Mouse (Mus musculus) liver, embryonic 15.5 days (tissue): Measurements from ENCODE around the gene Zc3h12d. TPM values are rescaled to one million over a fixed set of nuclear protein-coding genes. Genes with fewer than 3 reads are reported as not detected.

ENCODE experiments used
- ATAC-seq: fragments of 200-750 bp; cut with Nextera tagmentation; 2 replicates; pipeline ENCODE4 v1.8.0; 2017; ENCODE audit warnings: moderate number of reproducible peaks, mild to moderate bottlenecking, moderate library complexity; ENCODE audit not compliant: insufficient read depth
- H3K27ac ChIP-seq: fragments of 300-500 bp; sonication (generic); replicated peaks from 2 replicates; pipeline ENCODE4 v1.5.1; 2015; ENCODE audit warnings: mild to moderate bottlenecking, inconsistent platforms
- H3K27me3 ChIP-seq: fragments of 300-500 bp; sonication (generic); 2 replicates; pipeline ENCODE4 v1.6.1; 2015; ENCODE audit warnings: mild to moderate bottlenecking, inconsistent platforms
- H3K36me3 ChIP-seq: fragments of 300-500 bp; sonication (generic); replicated peaks from 2 replicates; pipeline ENCODE4 v1.6.1; 2015; ENCODE audit warnings: moderate library complexity, mild to moderate bottlenecking, inconsistent platforms
- H3K4me1 ChIP-seq: fragments of 300-500 bp; sonication (generic); replicated peaks from 2 replicates; pipeline ENCODE4 v1.6.1; 2015; ENCODE audit warnings: inconsistent platforms
- H3K4me2 ChIP-seq: fragments of 300-500 bp; sonication (generic); 2 replicates; pipeline ENCODE4 v1.6.1; 2015; ENCODE audit warnings: moderate library complexity, mild to moderate bottlenecking, inconsistent platforms
- H3K4me3 ChIP-seq: fragments of 300-500 bp; sonication (generic); replicated peaks from 2 replicates; pipeline ENCODE4 v1.5.1; 2015; ENCODE audit warnings: mild to moderate bottlenecking, inconsistent platforms
- H3K9ac ChIP-seq: fragments of 300-500 bp; sonication (generic); 2 replicates; pipeline ENCODE4 v1.6.1; 2015; ENCODE audit warnings: moderate library complexity, mild to moderate bottlenecking, inconsistent platforms
- H3K9me3 ChIP-seq: fragments of 300-500 bp; sonication (generic); replicated peaks from 2 replicates; pipeline ENCODE4 v1.6.1; 2016; ENCODE audit warnings: inconsistent platforms
- WGBS: fragments of 180-500 bp; shearing (Covaris S2); methylation state at CpG from one replicate; pipeline ENCODE4 v1.1.7; 2015; ENCODE audit warnings: mixed read lengths; ENCODE audit not compliant: insufficient replicate concordance; 5-methylcytosine and 5-hydroxymethylcytosine counted together
- polyA plus RNA-seq: library from polyadenylated mRNA; unstranded; fragments of >200 nt; fragmentation: Nextera tagmentation; extraction: Ambion mirVana; gene quantifications from 2 replicates; pipeline ENCODE4 v1.2.1, GENCODE M21; 2015

Gene Zc3h12d
- polyA plus RNA-seq, 1 experiment from 2014 or later, result 0.88 TPM

DNA sequence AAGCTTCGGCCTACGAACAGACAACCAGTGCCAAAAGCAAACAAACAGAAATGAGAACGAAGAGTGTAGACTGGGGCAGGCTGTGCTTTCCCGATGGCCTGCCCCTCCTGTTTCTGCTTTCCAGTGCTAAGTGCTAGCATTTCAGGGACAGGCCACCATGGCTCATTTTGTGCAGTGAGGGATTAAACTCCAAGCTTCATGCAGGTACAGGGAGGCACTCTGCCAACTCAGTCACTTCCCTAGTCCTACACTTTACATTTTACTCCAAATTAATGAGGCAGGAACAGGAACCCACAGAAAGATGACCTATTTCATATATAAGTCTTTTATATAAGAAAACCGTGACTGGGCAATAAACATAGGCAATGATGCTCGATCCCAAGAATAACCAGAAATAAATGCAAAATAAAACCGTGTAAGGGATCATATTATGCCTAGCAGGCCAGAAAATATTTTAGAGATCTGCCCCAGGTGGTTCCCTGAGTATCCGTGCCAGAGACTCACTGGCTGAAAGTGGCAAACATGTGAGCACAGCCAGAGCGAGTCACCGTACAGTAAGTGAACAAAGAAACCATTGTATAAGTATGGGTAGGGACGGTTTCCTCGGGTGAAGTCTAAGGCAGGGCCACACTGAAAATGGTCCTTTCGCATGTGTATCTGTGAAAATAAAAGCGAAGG is 29.1 kb downstream of the Zc3h12d start:
- Histone ChIP-seq H3K9me3 (no peaks in the 10 kb centered on the region), H3K27ac (no peak overlapping the region), H3K36me3 (no peaks in the 10 kb centered on the region), H3K4me2 (no peak overlapping the region), H3K9ac (no peak overlapping the region), H3K4me3 (no peak overlapping the region), H3K27me3 (peaks cover under 1% of the 10 kb centered on the region; the same call in 1 of the 2 replicates), H3K4me1 (no peaks in the 10 kb centered on the region)
- no peak for ATAC-seq
- WGBS, result 76% methylated on average over 14 of the region's 14 CpGs

GRCm38 (mm10) chr10:7861937-7862657 is 29.8 kb downstream of the Zc3h12d start:
- H3K9ac ChIP-seq, result no peak overlapping the region
- H3K27me3 ChIP-seq, result peaks cover 7% of the 10 kb centered on the region
- no peak for ATAC-seq
- WGBS, result 79% methylated on average over 25 of the region's 25 CpGs
- no peaks in the 10 kb centered on the region for H3K36me3 ChIP-seq
- H3K27ac ChIP-seq, result no peak overlapping the region
- H3K9me3 ChIP-seq, result no peaks in the 10 kb centered on the region
- no peaks in the 10 kb centered on the region for H3K4me1 ChIP-seq
- H3K4me2 ChIP-seq, result no peak overlapping the region
- H3K4me3 ChIP-seq, result no peak overlapping the region

- Histone ChIP-seq H3K4me2 (no peak overlapping the region), H3K4me1 (no peaks in the 10 kb centered on the region; the same call in 1 of the 2 replicates), H3K36me3 (no peaks in the 10 kb centered on the region), H3K9ac (no peak overlapping the region), H3K27ac (no peak overlapping the region), H3K9me3 (no peaks in the 10 kb centered on the region), H3K4me3 (no peak overlapping the region), H3K27me3 (peaks cover 19% of the 10 kb centered on the region)
- WGBS, result 77% methylated on average over 6 of the region's 6 CpGs
- no peak for ATAC-seq
Measured at GRCm38 (mm10) chr10:7863411-7863810, 31.1 kb downstream of the Zc3h12d start.

- Histone ChIP-seq H3K9ac (no peak overlapping the region), H3K27ac (no peak overlapping the region), H3K4me3 (no peak overlapping the region), H3K4me1 (no peaks in the 10 kb centered on the region; the same call in 1 of the 2 replicates), H3K4me2 (no peak overlapping the region), H3K36me3 (no peaks in the 10 kb centered on the region), H3K27me3 (peaks cover 19% of the 10 kb centered on the region), H3K9me3 (no peaks in the 10 kb centered on the region)
- ATAC-seq, result no peak
- WGBS, result 65% methylated on average over 6 of the region's 6 CpGs
Measured at GRCm38 (mm10) chr10:7864184-7864583, 31.9 kb downstream of the Zc3h12d start.

DNA sequence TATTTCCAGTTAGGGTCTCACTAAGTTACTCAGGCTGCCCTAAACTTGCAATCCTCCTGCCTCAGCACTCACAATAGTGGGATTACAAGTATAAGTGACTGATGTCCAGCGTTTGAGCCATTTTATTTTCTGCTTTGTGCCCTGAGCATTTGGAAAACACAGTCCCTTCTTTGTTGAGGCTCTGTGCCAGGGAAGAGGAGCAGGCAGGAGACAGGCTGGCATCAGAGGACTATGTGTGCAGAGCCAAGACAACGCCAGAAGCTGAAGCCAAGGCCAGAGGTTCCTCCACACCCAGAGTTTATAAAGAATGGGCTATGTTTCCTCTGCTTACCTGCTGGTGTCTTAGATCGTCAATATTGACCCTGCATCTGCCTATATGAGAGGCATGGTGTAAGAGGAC is 32.5 kb downstream of the Zc3h12d start:
- H3K4me1 ChIP-seq, result no peaks in the 10 kb centered on the region; the same call in 1 of the 2 replicates
- no peak overlapping the region for H3K9ac ChIP-seq
- no peak overlapping the region for H3K4me2 ChIP-seq
- H3K27me3 ChIP-seq, result peaks cover 19% of the 10 kb centered on the region
- 48% methylated on average over 3 of the region's 3 CpGs for WGBS
- no peaks in the 10 kb centered on the region for H3K36me3 ChIP-seq
- ATAC-seq, result no peak
- H3K27ac ChIP-seq, result no peak overlapping the region
- H3K9me3 ChIP-seq, result no peaks in the 10 kb centered on the region
- no peak overlapping the region for H3K4me3 ChIP-seq

GRCm38 (mm10) chr10:7866762-7867665 is 34.7 kb downstream of the Zc3h12d start:
- Histone ChIP-seq H3K4me3 (0 out of 2 replicates have a peak overlapping the region, but pooled peaks have one; percentile 4), H3K36me3 (no peaks in the 10 kb centered on the region), H3K4me2 (peak overlapping the region; percentile 46), H3K4me1 (no peaks in the 10 kb centered on the region; the same call in 1 of the 2 replicates), H3K27ac (no peak overlapping the region), H3K9me3 (no peaks in the 10 kb centered on the region), H3K9ac (no peak overlapping the region), H3K27me3 (peaks cover 19% of the 10 kb centered on the region)
- 18% methylated on average over 50 of the region's 50 CpGs for WGBS
- ATAC-seq, result no peak

DNA sequence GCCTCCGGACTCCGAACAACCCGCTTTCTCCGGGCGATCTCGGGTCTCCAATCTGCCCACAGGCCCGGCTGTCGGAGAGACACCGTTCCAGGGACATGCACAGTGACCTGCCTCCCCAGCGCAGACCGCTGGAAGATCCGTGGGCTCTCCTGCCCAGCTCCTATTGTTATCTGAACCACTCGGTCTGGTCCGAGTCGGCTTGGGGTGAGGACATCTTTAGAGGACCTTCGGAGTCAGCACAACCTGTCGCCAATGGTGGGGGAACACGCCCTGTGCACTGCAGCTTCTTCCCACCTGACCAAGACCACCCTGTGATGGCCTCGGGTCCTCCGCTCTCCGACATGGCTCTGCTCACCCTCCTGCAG is 35.4 kb downstream of the Zc3h12d start:
- Histone ChIP-seq H3K4me2 (peak overlapping the region; percentile 46), H3K27me3 (peaks cover 19% of the 10 kb centered on the region), H3K9me3 (no peaks in the 10 kb centered on the region), H3K4me3 (0 out of 2 replicates have a peak overlapping the region, but pooled peaks have one; percentile 4), H3K9ac (no peak overlapping the region), H3K27ac (no peak overlapping the region), H3K4me1 (no peaks in the 10 kb centered on the region; the same call in 1 of the 2 replicates), H3K36me3 (no peaks in the 10 kb centered on the region)
- ATAC-seq, result no peak
- 24% methylated on average over 21 of the region's 21 CpGs for WGBS

GRCm38 (mm10) chr10:7869746-7870145 is 37.5 kb downstream of the Zc3h12d start:
- Histone ChIP-seq H3K9ac (no peak overlapping the region), H3K4me3 (no peak overlapping the region), H3K4me2 (no peak overlapping the region), H3K4me1 (no peaks in the 10 kb centered on the region; the same call in 1 of the 2 replicates), H3K27ac (no peak overlapping the region), H3K27me3 (peaks cover 19% of the 10 kb centered on the region), H3K9me3 (no peaks in the 10 kb centered on the region), H3K36me3 (no peaks in the 10 kb centered on the region)
- ATAC-seq, result no peak
- 56% methylated on average over 8 of the region's 8 CpGs for WGBS

DNA sequence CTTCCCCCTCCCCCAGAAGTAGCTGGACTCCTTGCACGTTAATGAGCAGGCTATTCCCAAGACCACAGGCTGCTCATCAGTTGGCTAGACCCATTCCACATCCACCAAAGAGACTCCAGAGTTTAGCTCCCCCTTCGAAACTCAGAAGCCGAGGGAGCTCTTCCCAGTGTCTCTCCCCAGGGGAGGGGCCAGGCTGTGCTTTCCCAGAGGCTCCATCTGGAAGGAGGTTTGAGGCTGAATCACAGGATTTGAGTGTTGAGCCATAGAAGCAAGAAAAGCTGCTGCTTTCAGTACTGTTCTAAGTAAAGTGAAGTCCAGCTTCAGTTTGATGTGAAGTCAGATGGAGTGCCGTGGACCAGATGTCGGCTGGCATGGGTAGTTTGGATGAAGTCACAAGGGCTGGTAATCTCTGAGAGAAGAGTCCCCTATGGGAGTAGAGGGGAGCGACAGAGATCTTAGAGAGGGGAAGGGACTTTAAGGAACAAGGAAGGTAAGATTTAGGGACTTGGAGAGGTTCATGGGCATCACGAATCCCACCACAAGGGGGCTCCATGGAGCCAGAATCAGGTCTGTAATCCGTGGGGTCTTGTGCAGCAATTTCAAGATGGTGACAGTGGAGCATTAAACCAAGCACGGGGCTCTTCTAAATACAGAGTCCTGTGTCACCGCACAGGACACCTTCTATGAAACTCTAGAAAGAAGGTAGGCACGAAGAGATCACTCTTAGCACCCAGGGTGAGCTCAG is 38.5 kb downstream of the Zc3h12d start:
- no peak overlapping the region for H3K4me2 ChIP-seq
- H3K9me3 ChIP-seq, result no peaks in the 10 kb centered on the region
- ATAC-seq, result no peak
- H3K4me1 ChIP-seq, result no peaks in the 10 kb centered on the region; the same call in 1 of the 2 replicates
- no peaks in the 10 kb centered on the region for H3K36me3 ChIP-seq
- WGBS, result 64% methylated on average over 11 of the region's 11 CpGs
- H3K9ac ChIP-seq, result no peak overlapping the region
- peaks cover 19% of the 10 kb centered on the region for H3K27me3 ChIP-seq
- H3K27ac ChIP-seq, result no peak overlapping the region
- H3K4me3 ChIP-seq, result no peak overlapping the region

DNA sequence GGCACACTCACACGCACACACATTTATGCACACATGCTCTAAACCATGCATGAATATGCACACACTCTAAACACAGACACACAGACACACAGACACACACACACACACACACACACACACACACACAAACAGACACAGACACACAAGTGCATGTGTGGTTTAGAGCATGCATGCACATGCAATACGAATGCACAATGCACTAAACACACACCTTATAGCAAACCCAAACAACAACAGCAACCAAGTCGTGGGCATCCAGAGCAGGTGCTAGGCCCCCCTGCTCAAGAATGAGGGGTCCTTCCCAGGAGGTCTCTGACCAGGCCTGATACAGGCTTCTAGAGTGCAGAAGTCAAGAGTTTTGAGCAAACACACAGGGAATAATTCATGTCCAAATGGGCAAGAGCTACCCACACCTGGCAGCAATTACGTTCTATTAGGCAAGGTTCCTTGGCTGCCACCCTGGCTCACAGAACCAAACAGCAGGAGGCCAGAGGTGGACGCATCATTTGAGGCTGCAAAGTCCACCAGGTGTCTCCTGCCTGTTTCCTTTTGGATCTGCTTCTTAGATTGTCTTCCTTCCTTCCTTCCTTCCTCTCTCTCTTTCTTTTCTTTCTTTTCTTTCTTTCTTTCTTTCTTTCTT is 39.2 kb downstream of the Zc3h12d start:
- Histone ChIP-seq H3K4me3 (no peak overlapping the region), H3K4me2 (no peak overlapping the region), H3K27ac (no peak overlapping the region), H3K9me3 (no peaks in the 10 kb centered on the region), H3K27me3 (peaks cover 17% of the 10 kb centered on the region), H3K4me1 (no peaks in the 10 kb centered on the region; the same call in 1 of the 2 replicates), H3K36me3 (no peaks in the 10 kb centered on the region), H3K9ac (no peak overlapping the region)
- WGBS, result 70% methylated on average over 5 of the region's 5 CpGs
- no peak for ATAC-seq
